Mouse (Mus musculus) kidney, adult 2 months (tissue): ENCODE measurements around the gene Rap1gap. TPM values are rescaled to one million over a fixed set of nuclear protein-coding genes. Genes with fewer than 3 reads are reported as not detected.

ENCODE experiments used
- DNase-seq: peaks from one replicate; pipeline ENCODE4 v3.0.0; 2021
- H3K27ac ChIP-seq: fragments of 200-500 bp; 2 replicates; pipeline ENCODE4 v1.5.1; 2012; ENCODE audit warnings: low read depth, low read length, control low read depth, inconsistent platforms; ENCODE audit not compliant: insufficient read depth
- H3K27me3 ChIP-seq: fragments of 200-500 bp; replicated peaks from 2 replicates; pipeline ENCODE4 v1.6.1; 2012; ENCODE audit warnings: mild to moderate bottlenecking, moderate library complexity, low read length, inconsistent platforms; ENCODE audit not compliant: control insufficient read depth, insufficient read depth
- H3K36me3 ChIP-seq: fragments of 200-500 bp; 2 replicates; pipeline ENCODE4 v1.6.1; 2012; ENCODE audit warnings: mild to moderate bottlenecking, moderate library complexity, low read length, inconsistent platforms; ENCODE audit not compliant: control insufficient read depth, insufficient read depth
- H3K4me1 ChIP-seq: fragments of 200-500 bp; 2 replicates; pipeline ENCODE4 v1.6.1; 2011; ENCODE audit warnings: low read length; ENCODE audit not compliant: control insufficient read depth, insufficient read depth
- H3K4me3 ChIP-seq: fragments of 200-500 bp; 2 replicates; pipeline ENCODE4 v1.5.1; 2011; ENCODE audit warnings: mild to moderate bottlenecking, low read depth, low read length, control low read depth; ENCODE audit not compliant: insufficient read depth
- CTCF ChIP-seq: fragments of 200-500 bp; conservative IDR thresholded peaks from 2 replicates; pipeline ENCODE4 v1.5.1; 2011; ENCODE audit warnings: low read depth, mild to moderate bottlenecking, control low read depth, low read length, moderate library complexity, mixed read lengths; ENCODE audit not compliant: insufficient read depth, insufficient read length
- POLR2A ChIP-seq: fragments of 200-500 bp; IDR thresholded peaks from one replicate; pipeline ENCODE4 v1.6.1; 2011; ENCODE audit warnings: low read depth, low read length, control low read depth
- WGBS: fragments of 180-500 bp; shearing (Covaris S2); methylation state at CpG from one replicate; pipeline ENCODE4 v1.1.7; 2018; 5-methylcytosine and 5-hydroxymethylcytosine counted together
- polyA plus RNA-seq: library from polyadenylated mRNA; depleted of rRNA; stranded (reverse); fragments of >200 nt; gene quantifications from 2 replicates; pipeline ENCODE4 v1.2.3, GENCODE M21; 2012

The Rap1gap gene
- polyA plus RNA-seq, 1 experiment: 213 TPM

DNA sequence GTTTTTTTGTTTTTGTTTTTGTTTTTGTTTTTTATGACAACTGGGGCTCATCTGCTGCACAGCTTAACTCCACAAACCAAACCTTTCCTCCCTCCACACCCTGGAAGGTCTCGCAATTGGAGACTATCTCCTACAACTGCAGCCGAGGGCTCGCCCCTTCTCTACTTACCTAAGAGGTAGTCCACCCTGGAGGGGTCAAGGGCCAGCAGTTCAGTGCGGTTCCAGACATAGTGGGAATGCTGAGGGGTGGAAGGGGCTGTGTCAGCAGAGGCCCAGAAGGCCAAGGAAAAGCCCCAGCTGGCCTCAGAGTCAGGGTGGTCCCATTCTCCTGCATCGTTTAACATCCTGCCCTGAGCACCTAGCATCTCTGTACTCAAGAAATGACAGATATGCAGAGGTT is 83.1 kb downstream of the Rap1gap start:
- Histone ChIP-seq H3K36me3 (no peaks in the 10 kb centered on the region), H3K27ac (peak overlapping the region; percentile 67), H3K4me1 (peaks cover 16% of the 10 kb centered on the region), H3K4me3 (no peak overlapping the region), H3K27me3 (no peaks in the 10 kb centered on the region)
- TF ChIP-seq CTCF: no peak
- TF ChIP-seq POLR2A: no peak
- 55% methylated on average over 5 of the region's 5 CpGs for WGBS
- DNase-seq: peak; percentile 57

DNA sequence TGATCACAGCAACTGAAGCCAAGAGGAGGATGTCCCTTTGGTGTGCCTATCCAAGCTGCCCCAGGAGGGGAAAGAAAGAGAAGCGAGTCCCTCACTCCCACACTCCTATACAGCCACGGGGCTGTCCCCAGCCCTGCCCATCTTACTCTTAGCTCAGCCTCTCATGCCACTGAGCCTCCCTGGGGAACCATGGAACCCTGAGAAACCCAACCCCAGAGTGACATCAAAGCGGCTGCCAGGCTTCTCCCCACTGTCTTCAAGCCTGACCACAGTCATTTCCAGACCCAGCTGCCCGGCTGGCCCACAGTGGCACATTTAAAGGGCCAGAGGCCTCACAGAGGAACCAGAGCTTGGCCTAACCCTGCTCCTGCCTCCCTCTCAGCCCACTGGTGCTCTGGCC is 84.2 kb downstream of the Rap1gap start:
- no peak for DNase-seq
- Histone ChIP-seq H3K36me3 (no peaks in the 10 kb centered on the region), H3K4me1 (peaks cover 16% of the 10 kb centered on the region), H3K4me3 (no peak overlapping the region), H3K27me3 (no peaks in the 10 kb centered on the region), H3K27ac (0 out of 2 replicates have a peak overlapping the region, but pooled peaks have one; percentile 11)
- TF ChIP-seq CTCF (no peak), POLR2A (no peak)
- 53% methylated on average over 4 of the region's 4 CpGs for WGBS

DNA sequence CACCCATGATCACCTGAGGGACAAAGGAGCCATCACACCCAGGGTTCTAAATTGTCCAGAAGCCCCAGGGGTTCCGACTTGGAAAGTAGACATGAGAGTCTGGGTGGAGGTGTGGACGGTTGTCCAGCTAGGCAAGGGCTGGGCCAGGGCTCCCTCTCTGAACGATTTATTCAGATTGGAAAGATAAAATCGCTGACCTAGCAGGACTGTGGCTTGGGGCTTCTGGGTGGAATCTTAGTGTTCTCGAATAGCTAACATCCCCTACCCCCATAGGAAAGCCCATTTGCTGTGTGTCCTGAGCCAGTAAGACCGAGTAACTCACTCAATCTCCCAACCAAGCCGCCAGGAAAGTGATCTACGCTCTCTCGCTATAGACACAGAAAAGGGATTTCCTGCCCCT is 85.2 kb downstream of the Rap1gap start:
- Histone ChIP-seq H3K4me3 (no peak overlapping the region), H3K27ac (no peak overlapping the region), H3K27me3 (no peaks in the 10 kb centered on the region), H3K4me1 (peaks cover 16% of the 10 kb centered on the region), H3K36me3 (no peaks in the 10 kb centered on the region)
- 53% methylated on average over 9 of the region's 9 CpGs for WGBS
- TF ChIP-seq POLR2A: no peak
- TF ChIP-seq CTCF: no peak
- DNase-seq: no peak

DNA sequence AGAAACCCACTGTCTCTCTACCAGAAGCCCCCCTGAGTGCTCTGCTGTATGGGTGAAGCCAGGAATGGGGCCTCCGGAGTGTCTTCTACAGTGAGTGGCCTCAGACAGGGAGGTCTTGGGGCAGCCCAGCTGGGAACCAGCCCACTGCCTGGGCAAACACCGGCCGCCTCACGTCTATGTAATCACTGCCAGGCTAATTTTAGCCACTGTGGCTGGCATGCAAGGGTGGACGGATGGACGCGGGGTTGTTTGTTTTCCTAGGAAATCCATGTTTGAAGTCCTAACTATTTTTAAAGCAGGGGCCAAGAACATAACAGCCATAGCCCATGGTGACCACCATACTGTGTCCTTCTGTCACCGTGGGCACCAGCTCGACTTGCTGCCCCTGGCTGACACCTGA is 85.6 kb downstream of the Rap1gap start:
- TF ChIP-seq POLR2A: no peak
- no peak for TF ChIP-seq CTCF
- Histone ChIP-seq H3K36me3 (no peaks in the 10 kb centered on the region), H3K27ac (no peak overlapping the region), H3K27me3 (no peaks in the 10 kb centered on the region), H3K4me3 (no peak overlapping the region), H3K4me1 (peaks cover 16% of the 10 kb centered on the region)
- WGBS: 32% methylated on average over 9 of the region's 9 CpGs
- DNase-seq: no peak

DNA sequence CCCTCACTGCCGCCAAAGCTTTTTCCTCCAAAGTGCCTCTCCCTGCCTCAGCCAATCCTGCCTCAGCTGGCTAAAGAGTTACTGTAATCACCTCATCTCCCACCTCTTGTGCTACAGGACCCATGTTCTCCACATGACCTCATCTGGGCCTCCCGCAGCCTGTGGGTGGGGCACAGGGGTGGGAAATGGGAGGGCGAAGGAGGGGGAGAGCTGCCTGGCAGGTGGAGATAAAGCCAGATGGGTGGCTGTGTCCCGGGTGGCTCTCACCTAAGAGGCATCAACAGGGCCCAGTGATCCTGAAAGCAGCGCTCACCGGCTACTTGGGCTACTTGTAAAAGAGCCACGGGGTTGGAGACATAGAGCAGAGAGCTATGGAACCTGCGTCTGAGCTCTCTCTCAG is 86.8 kb downstream of the Rap1gap start:
- Histone ChIP-seq H3K36me3 (no peaks in the 10 kb centered on the region), H3K27ac (no peak overlapping the region), H3K4me1 (peaks cover 16% of the 10 kb centered on the region), H3K27me3 (no peaks in the 10 kb centered on the region), H3K4me3 (no peak overlapping the region)
- WGBS: 36% methylated on average over 8 of the region's 8 CpGs
- TF ChIP-seq POLR2A: no peak
- no peak for TF ChIP-seq CTCF
- DNase-seq: no peak

DNA sequence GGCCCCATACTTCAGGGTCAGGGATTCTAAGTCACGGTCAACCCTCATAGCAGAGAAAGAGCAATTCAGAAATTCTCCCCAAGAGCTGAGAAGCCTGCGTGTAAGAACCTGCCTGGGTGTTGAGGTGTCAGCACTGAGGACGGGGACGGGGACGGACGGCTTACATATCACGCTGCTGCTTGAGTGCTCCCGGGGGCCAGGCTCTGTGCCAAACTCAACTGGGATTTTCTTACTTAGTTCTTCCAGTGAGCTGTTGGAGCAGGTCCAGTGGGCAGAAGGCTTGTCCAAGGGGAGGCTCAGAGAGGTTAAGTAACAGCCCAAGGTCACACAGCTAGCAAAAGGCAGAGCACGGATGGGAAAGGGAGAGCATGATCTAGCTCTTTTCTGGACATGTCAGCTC is 87.2 kb downstream of the Rap1gap start:
- 29% methylated on average over 9 of the region's 9 CpGs for WGBS
- Histone ChIP-seq H3K4me3 (no peak overlapping the region), H3K27ac (no peak overlapping the region), H3K4me1 (peaks cover 13% of the 10 kb centered on the region), H3K27me3 (no peaks in the 10 kb centered on the region), H3K36me3 (no peaks in the 10 kb centered on the region)
- DNase-seq: peak; percentile 83
- TF ChIP-seq CTCF: no peak
- no peak for TF ChIP-seq POLR2A

DNA sequence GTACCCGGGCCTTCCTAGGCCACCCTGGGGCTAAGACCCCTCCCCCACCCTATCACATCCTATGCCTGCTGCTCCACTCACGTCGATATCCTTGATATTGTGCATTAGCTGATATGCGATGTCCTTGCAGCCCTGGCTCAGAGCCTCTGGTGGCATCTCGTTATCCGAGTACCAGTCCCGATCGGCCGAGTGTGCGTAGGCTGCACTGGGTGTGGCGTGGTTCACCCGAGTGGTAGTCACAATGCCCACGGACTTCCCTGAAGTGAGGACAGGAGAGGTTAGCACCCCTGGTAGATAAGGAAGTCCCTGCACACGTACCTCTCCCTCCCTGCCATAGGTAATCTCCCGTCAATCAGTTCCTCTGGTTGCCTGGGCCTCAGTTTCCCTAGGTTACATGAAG is 87.9 kb downstream of the Rap1gap start:
- H3K4me3 ChIP-seq: no peak overlapping the region
- H3K27me3 ChIP-seq: no peaks in the 10 kb centered on the region
- H3K4me1 ChIP-seq: peaks cover 8% of the 10 kb centered on the region; the same call in 1 of the 2 replicates
- no peak overlapping the region for H3K27ac ChIP-seq
- TF ChIP-seq CTCF (no peak), POLR2A (no peak)
- WGBS: 84% methylated on average over 15 of the region's 15 CpGs
- no peaks in the 10 kb centered on the region for H3K36me3 ChIP-seq
- no peak for DNase-seq
